Mouse (Mus musculus): ENCODE results near the gene Selenoo. TPM values are rescaled to one million over a fixed set of nuclear protein-coding genes. Genes with fewer than 3 reads are reported as not detected.

Selenoo gene
- total RNA-seq, 2 experiments from 2014 or later, result 13.8 to 17.4 TPM

- peak; percentile 60 for ATAC-seq (ENCODE audit: poor library complexity, severe bottlenecking)
Observed at GRCm38 (mm10) chr15:89075478-89076147, 13.3 kb upstream of the Selenoo start.

- no peak for ATAC-seq (ENCODE audit: poor library complexity, severe bottlenecking)
Observed at GRCm38 (mm10) chr15:89076156-89076731, 12.6 kb upstream of the Selenoo start.

DNA sequence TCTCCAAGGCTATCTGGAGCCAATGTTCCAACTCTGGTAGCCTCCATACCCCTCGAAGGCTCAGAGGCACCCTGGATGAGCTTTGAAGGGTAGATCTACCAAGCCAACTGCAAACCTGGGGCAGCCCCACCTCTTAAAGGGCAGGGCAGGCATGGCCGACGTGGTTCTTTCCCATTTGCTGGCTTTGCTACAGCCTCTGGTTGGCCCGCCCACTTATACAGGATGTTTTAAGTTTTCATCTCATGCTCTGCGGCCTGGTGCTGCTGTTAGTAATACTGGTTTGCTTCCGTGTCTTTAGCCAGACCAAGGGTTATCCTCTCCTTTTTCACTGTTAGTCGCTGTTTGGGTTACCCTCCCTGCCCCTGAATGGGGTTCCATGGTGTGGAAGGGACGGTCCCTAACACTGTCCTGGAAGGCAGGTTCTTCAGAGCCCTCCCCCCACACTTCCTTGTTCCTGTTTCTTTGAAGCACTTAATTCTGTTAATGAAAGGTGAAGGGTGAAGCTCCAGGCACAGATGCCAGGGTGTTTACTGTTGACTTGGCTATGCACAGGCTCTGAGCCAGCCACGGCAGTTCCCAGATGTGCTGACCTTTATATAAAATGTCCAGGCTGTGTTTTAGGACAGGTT, 10.6 kb upstream of the Selenoo start:
- peak; percentile 61 for ATAC-seq (ENCODE audit: poor library complexity, severe bottlenecking)

DNA sequence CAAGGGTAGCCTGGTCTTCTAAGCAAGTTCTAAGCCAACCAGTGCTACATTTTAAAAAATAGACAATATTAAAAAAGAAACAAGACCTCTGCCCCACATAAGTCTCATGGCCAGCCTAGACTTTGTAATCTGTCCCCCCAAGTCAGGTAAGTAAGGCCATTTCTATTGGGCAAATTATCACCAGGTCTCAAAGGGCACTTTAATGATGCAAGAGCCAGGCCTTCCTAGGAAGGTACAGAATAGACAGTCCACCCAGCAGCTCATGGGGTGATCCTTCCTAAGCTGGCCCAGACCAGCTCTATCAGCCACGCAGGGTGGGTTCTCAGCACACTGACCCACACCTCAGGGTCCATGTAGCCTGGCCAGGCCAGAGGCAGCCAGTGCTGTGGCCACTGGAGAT, 5.0 kb upstream of the Selenoo start:
- no peak for ATAC-seq (ENCODE audit: poor library complexity, severe bottlenecking)

GRCm38 (mm10) chr15:89084826-89085225, 4.1 kb upstream of the Selenoo start:
- no peak for ATAC-seq (ENCODE audit: poor library complexity, severe bottlenecking)

DNA sequence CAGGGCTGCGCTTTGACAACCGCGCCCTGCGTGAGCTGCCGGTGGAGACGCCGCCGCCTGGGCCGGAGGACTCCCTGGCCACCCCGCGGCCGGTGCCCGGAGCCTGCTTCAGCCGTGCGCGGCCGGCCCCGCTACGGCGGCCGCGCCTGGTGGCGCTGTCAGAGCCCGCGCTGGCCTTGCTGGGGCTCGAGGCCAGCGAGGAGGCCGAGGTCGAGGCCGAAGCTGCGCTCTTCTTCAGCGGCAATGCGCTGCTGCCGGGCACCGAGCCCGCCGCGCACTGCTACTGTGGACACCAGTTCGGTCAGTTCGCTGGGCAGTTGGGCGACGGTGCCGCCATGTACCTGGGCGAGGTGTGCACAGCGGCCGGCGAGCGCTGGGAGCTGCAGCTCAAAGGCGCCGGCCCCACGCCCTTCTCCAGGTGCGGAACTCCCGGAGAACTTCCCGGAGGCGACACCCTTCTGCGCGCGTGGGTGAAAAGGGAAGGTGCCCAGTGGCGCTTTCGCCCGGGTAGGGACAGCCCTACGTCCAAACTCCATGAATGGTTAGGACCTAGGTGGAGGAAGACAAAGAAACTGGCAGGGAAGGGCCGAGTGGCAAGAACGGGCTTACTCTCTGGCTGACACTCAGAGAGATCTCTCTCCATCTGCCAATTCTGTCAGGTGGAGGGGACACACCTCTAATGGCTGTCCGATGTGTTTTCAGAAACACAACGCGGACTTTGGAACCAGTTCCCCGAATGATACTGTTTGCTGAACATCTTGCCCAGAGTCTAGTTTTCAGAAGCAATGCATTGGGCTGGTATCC, 566 bp downstream of the Selenoo start:
- ATAC-seq (ENCODE audit: poor library complexity, severe bottlenecking), result peak; percentile 25

DNA sequence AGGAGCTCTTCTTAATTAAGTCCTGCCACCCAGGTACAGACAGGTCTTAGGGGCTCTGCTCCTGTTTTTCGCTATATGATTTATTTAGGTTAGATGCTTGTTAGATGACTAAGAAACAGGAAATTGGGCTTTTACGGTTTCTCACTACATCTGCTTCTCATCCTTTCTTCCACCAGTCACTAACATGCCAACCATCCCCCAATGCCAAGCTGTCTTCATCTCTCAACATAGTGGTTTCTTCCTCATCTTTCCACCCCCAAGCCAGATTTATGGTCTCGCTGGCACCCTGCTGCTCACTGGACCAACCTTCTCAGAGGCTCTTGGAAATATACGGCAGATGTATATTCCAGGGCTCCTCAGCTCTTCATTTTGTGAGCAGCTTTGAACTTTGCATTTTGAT, 1.8 kb downstream of the Selenoo start:
- no peak for ATAC-seq (ENCODE audit: poor library complexity, severe bottlenecking)

DNA sequence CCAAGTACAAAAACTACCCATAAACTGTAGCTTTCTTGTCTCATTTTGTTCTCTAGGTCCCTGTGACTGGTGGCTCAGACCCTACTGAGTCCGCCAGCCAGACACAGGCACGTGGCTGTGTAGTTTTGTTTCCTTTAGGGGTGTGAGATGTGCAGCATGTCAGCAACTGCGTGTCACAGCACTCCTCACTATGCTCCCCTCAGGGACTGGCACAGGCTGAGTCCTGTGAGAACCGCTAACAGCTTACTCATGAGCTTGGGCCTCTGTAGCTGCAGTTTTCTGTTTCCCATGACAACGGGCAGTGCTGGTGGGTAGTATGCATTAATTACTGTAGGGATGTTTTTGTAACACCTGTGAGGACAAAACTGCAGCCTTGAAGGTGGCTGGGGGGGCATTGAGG, 3.3 kb downstream of the Selenoo start:
- no peak for ATAC-seq (ENCODE audit: poor library complexity, severe bottlenecking)

DNA sequence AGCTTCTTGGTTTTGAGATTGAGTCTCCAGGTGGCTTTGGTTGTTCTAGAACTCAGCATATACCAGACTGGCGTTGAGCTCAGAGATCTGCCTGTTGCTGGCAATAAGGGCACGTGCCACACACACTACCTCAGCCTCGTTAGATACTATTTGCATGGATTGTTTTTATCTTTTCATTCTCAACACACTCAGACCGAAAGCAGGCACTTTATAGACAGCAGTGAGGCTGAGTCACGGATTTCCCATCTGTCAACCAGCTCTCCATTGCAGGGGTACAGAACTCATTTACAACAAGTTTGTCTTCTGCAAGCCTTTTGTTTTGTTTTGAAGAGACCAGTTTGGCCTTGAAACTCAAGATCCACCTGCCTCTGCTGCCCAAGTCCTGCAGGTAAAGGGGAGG, 8.6 kb downstream of the Selenoo start:
- ATAC-seq (ENCODE audit: poor library complexity, severe bottlenecking), result no peak

DNA sequence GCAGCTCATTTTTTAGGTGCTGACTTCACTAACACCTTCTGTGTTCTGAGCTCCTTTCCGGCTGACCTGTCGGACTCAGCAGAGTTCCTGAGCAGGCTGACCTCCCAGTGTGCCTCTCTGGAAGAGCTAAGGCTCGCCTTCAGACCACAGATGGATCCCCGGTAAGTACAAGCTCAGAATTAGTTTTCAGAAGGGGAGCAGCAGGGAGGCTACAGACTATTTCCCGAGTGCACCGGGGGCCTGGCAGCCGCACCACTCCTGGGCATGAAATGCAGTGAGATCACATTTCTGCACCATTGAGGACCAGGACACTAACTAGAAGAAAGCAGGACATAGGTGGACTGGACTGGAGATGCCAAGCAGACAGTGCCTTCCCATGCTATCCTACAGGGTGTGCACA, 9.7 kb downstream of the Selenoo start:
- ATAC-seq (ENCODE audit: poor library complexity, severe bottlenecking), result no peak

- no peak for ATAC-seq (ENCODE audit: poor library complexity, severe bottlenecking)
Observed at GRCm38 (mm10) chr15:89100823-89101222, 11.9 kb downstream of the Selenoo start.

GRCm38 (mm10) chr15:89102646-89103045, 13.8 kb downstream of the Selenoo start:
- ATAC-seq (ENCODE audit: poor library complexity, severe bottlenecking), result no peak

- no peak for ATAC-seq (ENCODE audit: poor library complexity, severe bottlenecking)
Observed at GRCm38 (mm10) chr15:89103921-89104320, 15.0 kb downstream of the Selenoo start.

- ATAC-seq (ENCODE audit: poor library complexity, severe bottlenecking), result no peak
Observed at GRCm38 (mm10) chr15:89104425-89104824, 15.5 kb downstream of the Selenoo start.

DNA sequence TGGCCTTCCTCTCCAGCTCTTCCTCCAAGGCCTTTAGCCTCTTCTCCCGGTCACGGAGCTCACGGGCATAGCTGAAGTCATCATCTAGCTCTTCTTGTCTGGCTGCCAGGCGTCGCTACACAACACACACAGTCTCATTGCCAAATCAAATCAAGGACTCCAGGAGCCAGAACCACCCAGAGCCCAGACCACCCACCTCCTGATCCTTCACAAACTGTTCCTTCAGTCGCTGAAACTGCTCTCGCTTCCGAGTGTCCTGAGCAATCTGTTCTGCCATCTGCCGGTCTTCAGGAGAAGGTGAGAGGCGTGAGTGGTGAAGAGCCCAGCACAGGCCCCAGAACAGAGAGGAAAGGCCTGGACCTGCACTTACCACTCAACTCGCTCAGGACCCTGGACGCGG, 17.2 kb downstream of the Selenoo start:
- ATAC-seq (ENCODE audit: poor library complexity, severe bottlenecking), result no peak

- no peak for ATAC-seq (ENCODE audit: poor library complexity, severe bottlenecking)
Observed at GRCm38 (mm10) chr15:89106976-89107375, 18.1 kb downstream of the Selenoo start.

DNA sequence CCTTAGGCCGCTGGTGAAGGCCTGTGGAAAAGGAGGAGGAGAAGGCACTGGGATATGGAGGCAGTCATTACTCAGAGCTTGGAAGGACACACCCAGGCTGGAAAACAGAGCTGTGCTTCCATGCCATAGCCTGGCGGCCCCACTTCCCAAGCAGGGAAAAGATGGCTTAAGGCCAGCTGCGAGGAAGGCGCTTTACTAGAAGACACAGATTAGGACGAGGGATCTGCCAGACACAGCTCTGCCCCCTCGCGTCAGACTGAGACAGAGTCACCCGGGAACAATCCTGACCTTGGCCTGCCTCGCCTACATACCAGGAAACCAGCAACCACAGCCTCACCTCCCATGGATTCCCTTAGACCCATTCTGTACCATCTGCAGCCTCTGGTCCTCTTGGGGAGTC, 21.3 kb downstream of the Selenoo start:
- ATAC-seq (ENCODE audit: poor library complexity, severe bottlenecking), result no peak

DNA sequence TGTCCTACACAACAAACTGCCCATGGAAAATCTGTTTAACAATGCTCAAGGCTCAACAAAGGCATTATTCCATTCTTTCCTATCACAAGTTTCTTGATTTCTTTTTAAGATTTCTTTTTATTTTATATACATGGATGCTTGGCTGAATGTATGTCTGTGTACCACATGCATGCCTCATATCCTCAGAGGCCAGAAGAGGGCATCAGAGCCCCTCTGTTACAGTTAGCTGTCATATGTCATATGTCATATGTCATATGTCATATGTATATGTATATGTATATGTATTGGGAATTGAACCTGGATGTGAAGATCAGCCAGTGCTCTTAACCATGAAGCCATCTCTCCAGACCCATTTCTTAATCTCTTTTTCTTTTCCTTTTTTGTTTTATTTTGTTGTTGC, 29.1 kb downstream of the Selenoo start:
- ATAC-seq (ENCODE audit: poor library complexity, severe bottlenecking), result peak; percentile 48

GRCm38 (mm10) chr15:89122649-89123366, 33.9 kb downstream of the Selenoo start, which contains the start of gene Tubgcp6:
TSS of gene Tubgcp6 (minus strand) at chr15:89123112.
- peak; percentile 98 for ATAC-seq (ENCODE audit: poor library complexity, severe bottlenecking)

- ATAC-seq (ENCODE audit: poor library complexity, severe bottlenecking), result no peak
Observed at GRCm38 (mm10) chr15:89123595-89123994, 34.7 kb downstream of the Selenoo start.

DNA sequence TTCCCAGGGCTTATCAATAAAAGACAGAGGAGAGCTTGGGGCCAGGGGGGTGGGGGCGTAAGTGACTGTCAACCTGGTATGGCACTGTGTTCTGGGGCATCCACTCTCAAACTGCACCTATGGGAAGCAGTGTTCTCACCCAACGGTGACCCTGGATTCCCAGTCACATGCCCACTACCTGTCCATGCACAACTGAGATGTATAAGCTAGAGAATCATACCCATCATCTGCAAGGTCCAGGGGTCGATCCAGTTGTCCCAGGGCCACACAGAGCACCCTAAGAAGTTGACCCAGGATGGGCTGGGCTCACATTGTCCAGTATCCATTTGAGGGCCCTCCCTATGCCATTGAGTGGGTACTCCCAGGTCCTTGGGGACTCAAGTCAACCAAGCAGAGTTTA, 35.4 kb downstream of the Selenoo start:
- ATAC-seq (ENCODE audit: poor library complexity, severe bottlenecking), result no peak
